Mouse (Mus musculus): ENCODE data around the gene Tmem185b.

GRCm38 (mm10) chr1:119536122-119536521 lies 10.2 kb downstream of the Tmem185b start:
- TF ChIP-seq POLR2A (IDR thresholded peaks at IDR 0.05; ENCODE audit: control insufficient read depth in 1 of 2, insufficient read depth in 1 of 2, low read depth in 1 of 2, low read length in 2 of 2, poor library complexity in 1 of 2): no peak
- no peak for TF ChIP-seq HCFC1 (IDR thresholded peaks at IDR 0.05; ENCODE audit: low read depth, low read length)
- TF ChIP-seq CTCF (IDR thresholded peaks at IDR 0.05 in 2 of 3, conservative IDR thresholded peaks at IDR 0.05 in 1 of 3; ENCODE audit: control insufficient read depth in 1 of 3, insufficient read depth in 1 of 3, low read depth in 2 of 3, low read length in 3 of 3, poor library complexity in 1 of 3, severe bottlenecking in 1 of 3): no peak
- TF ChIP-seq CHD1 (IDR thresholded peaks at IDR 0.05; ENCODE audit: low read depth, low read length): no peak
- TF ChIP-seq ETS1 (IDR thresholded peaks at IDR 0.05; ENCODE audit: low read depth, low read length): no peak
